Mouse (Mus musculus) embryonic facial prominence, embryonic 10.5 days (tissue): ENCODE data around the gene Ahr. TPM values are rescaled to one million over a fixed set of nuclear protein-coding genes. Genes with fewer than 3 reads are reported as not detected.
A peak's percentile ranks its signal among the peaks of the same experiment; 100 is the strongest.

ENCODE experiments used
- DNase-seq: peaks from one replicate; pipeline ENCODE4 v3.0.0-alpha.2; 2017; ENCODE audit warnings: low spot score
- H3K27ac ChIP-seq: fragments of 300-500 bp; sonication (generic); replicated peaks from 2 replicates; pipeline ENCODE4 v1.5.1; 2016; ENCODE audit warnings: mild to moderate bottlenecking
- H3K27me3 ChIP-seq: fragments of 300-500 bp; sonication (generic); replicated peaks from 2 replicates; pipeline ENCODE4 v1.6.1; 2016; ENCODE audit warnings: low read depth, mild to moderate bottlenecking; ENCODE audit not compliant: poor library complexity, severe bottlenecking
- H3K36me3 ChIP-seq: fragments of 300-500 bp; sonication (generic); replicated peaks from 2 replicates; pipeline ENCODE4 v1.6.1; 2016; ENCODE audit warnings: mild to moderate bottlenecking, moderate library complexity
- H3K4me1 ChIP-seq: fragments of 300-500 bp; sonication (generic); 2 replicates; pipeline ENCODE4 v1.6.1; 2016
- H3K4me3 ChIP-seq: fragments of 300-500 bp; sonication (generic); 2 replicates; pipeline ENCODE4 v1.5.1; 2016; ENCODE audit warnings: mild to moderate bottlenecking, moderate library complexity
- H3K9me3 ChIP-seq: fragments of 300-500 bp; sonication (generic); 2 replicates; pipeline ENCODE4 v1.6.1; 2016; ENCODE audit warnings: mild to moderate bottlenecking
- WGBS: fragments of 180-500 bp; shearing (Covaris S2); methylation state at CpG from one replicate; pipeline ENCODE4 v1.1.7; 2016; 5-methylcytosine and 5-hydroxymethylcytosine counted together
- polyA plus RNA-seq: library from polyadenylated mRNA; unstranded; fragments of >200 nt; fragmentation: Nextera tagmentation; extraction: Ambion mirVana; gene quantifications from 2 replicates; pipeline ENCODE4 v1.2.1, GENCODE M21; 2016

The Ahr gene
- polyA plus RNA-seq, 1 experiment from 2014 or later = 1.8 TPM

GRCm38 (mm10) chr12:35533748-35534113, 1.1 kb downstream of the Ahr start:
- no peak for DNase-seq
- no peaks in the 10 kb centered on the region for H3K9me3 ChIP-seq
- H3K27ac ChIP-seq = no peak overlapping the region
- H3K36me3 ChIP-seq = no peaks in the 10 kb centered on the region
- peak overlapping the region; percentile 83 for H3K4me3 ChIP-seq
- peaks cover 25% of the 10 kb centered on the region for H3K27me3 ChIP-seq
- peaks cover 13% of the 10 kb centered on the region for H3K4me1 ChIP-seq

GRCm38 (mm10) chr12:35533133-35533532, 1.7 kb downstream of the Ahr start:
- Histone ChIP-seq H3K27me3 (peaks cover 25% of the 10 kb centered on the region), H3K4me1 (peaks cover 12% of the 10 kb centered on the region), H3K27ac (no peak overlapping the region), H3K9me3 (no peaks in the 10 kb centered on the region), H3K4me3 (no peak overlapping the region), H3K36me3 (no peaks in the 10 kb centered on the region)
- 79% methylated on average over 5 of the region's 5 CpGs for WGBS
- DNase-seq = no peak

GRCm38 (mm10) chr12:35532151-35532550, 2.7 kb downstream of the Ahr start:
- no peak overlapping the region for H3K27ac ChIP-seq
- H3K36me3 ChIP-seq = no peaks in the 10 kb centered on the region
- WGBS = 18% methylated on average over 5 of the region's 5 CpGs
- peaks cover 25% of the 10 kb centered on the region for H3K27me3 ChIP-seq
- H3K4me1 ChIP-seq = peaks cover 12% of the 10 kb centered on the region
- peak; percentile 73 for DNase-seq
- no peaks in the 10 kb centered on the region for H3K9me3 ChIP-seq
- no peak overlapping the region for H3K4me3 ChIP-seq

GRCm38 (mm10) chr12:35530587-35530986, 4.3 kb downstream of the Ahr start:
- H3K4me3 ChIP-seq = no peak overlapping the region

GRCm38 (mm10) chr12:35527429-35527828, 7.4 kb downstream of the Ahr start:
- 0 out of 2 replicates have a peak, but pooled peaks cover 1% of the 10 kb centered on the region for H3K27me3 ChIP-seq
- no peak for DNase-seq
- no peaks in the 10 kb centered on the region for H3K4me1 ChIP-seq
- H3K36me3 ChIP-seq = no peaks in the 10 kb centered on the region
- no peak overlapping the region for H3K4me3 ChIP-seq
- no peak overlapping the region for H3K27ac ChIP-seq
- 85% methylated on average over 6 of the region's 6 CpGs for WGBS
- H3K9me3 ChIP-seq = no peaks in the 10 kb centered on the region

More at GRCm38 (mm10) chr12:35530587-35530986, 4.3 kb downstream of the Ahr start:
- Histone ChIP-seq H3K9me3 (no peaks in the 10 kb centered on the region), H3K4me1 (peaks cover 12% of the 10 kb centered on the region), H3K36me3 (no peaks in the 10 kb centered on the region), H3K27me3 (peaks cover 25% of the 10 kb centered on the region), H3K27ac (no peak overlapping the region)
- DNase-seq = no peak

GRCm38 (mm10) chr12:35522585-35523103, 12.2 kb downstream of the Ahr start:
- H3K4me3 ChIP-seq = no peak overlapping the region
- no peaks in the 10 kb centered on the region for H3K27me3 ChIP-seq
- DNase-seq = no peak
- H3K9me3 ChIP-seq = no peaks in the 10 kb centered on the region
- H3K27ac ChIP-seq = no peak overlapping the region
- H3K36me3 ChIP-seq = no peaks in the 10 kb centered on the region
- H3K4me1 ChIP-seq = no peaks in the 10 kb centered on the region
- WGBS = 93% methylated on average over 9 of the region's 9 CpGs

GRCm38 (mm10) chr12:35515621-35516020, 19.2 kb downstream of the Ahr start:
- no peaks in the 10 kb centered on the region for H3K36me3 ChIP-seq
- H3K4me1 ChIP-seq = no peaks in the 10 kb centered on the region
- no peak overlapping the region for H3K4me3 ChIP-seq
- no peaks in the 10 kb centered on the region for H3K27me3 ChIP-seq
- H3K27ac ChIP-seq = no peak overlapping the region
- 78% methylated on average over 3 of the region's 3 CpGs for WGBS
- no peaks in the 10 kb centered on the region for H3K9me3 ChIP-seq
- no peak for DNase-seq

- 49% methylated on average over 2 of the region's 2 CpGs for WGBS
- Histone ChIP-seq H3K27me3 (no peaks in the 10 kb centered on the region), H3K27ac (no peak overlapping the region), H3K9me3 (no peaks in the 10 kb centered on the region), H3K4me1 (no peaks in the 10 kb centered on the region), H3K4me3 (no peak overlapping the region), H3K36me3 (no peaks in the 10 kb centered on the region)
- no peak for DNase-seq
Measured at GRCm38 (mm10) chr12:35514671-35515070, 20.2 kb downstream of the Ahr start.

GRCm38 (mm10) chr12:35510711-35511110, 24.1 kb downstream of the Ahr start:
- H3K36me3 ChIP-seq = no peaks in the 10 kb centered on the region
- H3K27ac ChIP-seq = no peak overlapping the region
- 91% methylated on average over 5 of the region's 5 CpGs for WGBS
- no peaks in the 10 kb centered on the region for H3K9me3 ChIP-seq
- no peak for DNase-seq
- H3K27me3 ChIP-seq = no peaks in the 10 kb centered on the region
- no peak overlapping the region for H3K4me3 ChIP-seq
- H3K4me1 ChIP-seq = no peaks in the 10 kb centered on the region

GRCm38 (mm10) chr12:35506383-35506782, 28.5 kb downstream of the Ahr start:
- Histone ChIP-seq H3K4me1 (0 out of 2 replicates have a peak, but pooled peaks cover 3% of the 10 kb centered on the region), H3K36me3 (peaks cover 3% of the 10 kb centered on the region; the same call in 1 of the 2 replicates), H3K4me3 (no peak overlapping the region), H3K27me3 (no peaks in the 10 kb centered on the region), H3K9me3 (no peaks in the 10 kb centered on the region), H3K27ac (no peak overlapping the region)
- no peak for DNase-seq
- WGBS = 98% methylated on average over 2 of the region's 2 CpGs

GRCm38 (mm10) chr12:35504081-35504480, 30.8 kb downstream of the Ahr start:
- no peaks in the 10 kb centered on the region for H3K27me3 ChIP-seq
- no peaks in the 10 kb centered on the region for H3K9me3 ChIP-seq
- H3K4me1 ChIP-seq = 0 out of 2 replicates have a peak, but pooled peaks cover 3% of the 10 kb centered on the region
- DNase-seq = no peak
- no peak overlapping the region for H3K27ac ChIP-seq
- 91% methylated on average over 15 of the region's 15 CpGs for WGBS
- H3K36me3 ChIP-seq = peaks cover 3% of the 10 kb centered on the region; the same call in 1 of the 2 replicates
- no peak overlapping the region for H3K4me3 ChIP-seq

- no peak overlapping the region for H3K4me3 ChIP-seq
- no peaks in the 10 kb centered on the region for H3K27me3 ChIP-seq
- H3K4me1 ChIP-seq = 0 out of 2 replicates have a peak, but pooled peaks cover 3% of the 10 kb centered on the region
- peaks cover 3% of the 10 kb centered on the region; the same call in 1 of the 2 replicates for H3K36me3 ChIP-seq
- H3K9me3 ChIP-seq = no peaks in the 10 kb centered on the region
- H3K27ac ChIP-seq = no peak overlapping the region
- no peak for DNase-seq
- 90% methylated on average over 7 of the region's 7 CpGs for WGBS
Measured at GRCm38 (mm10) chr12:35503586-35503985, 31.3 kb downstream of the Ahr start.

- H3K27ac ChIP-seq = no peak overlapping the region
- H3K9me3 ChIP-seq = no peaks in the 10 kb centered on the region
- 15% methylated on average over 2 of the region's 2 CpGs for WGBS
- no peak for DNase-seq
- H3K27me3 ChIP-seq = no peaks in the 10 kb centered on the region
- H3K4me1 ChIP-seq = 0 out of 2 replicates have a peak, but pooled peaks cover 3% of the 10 kb centered on the region
- H3K4me3 ChIP-seq = no peak overlapping the region
- H3K36me3 ChIP-seq = peaks cover 3% of the 10 kb centered on the region; the same call in 1 of the 2 replicates
Measured at GRCm38 (mm10) chr12:35501476-35501875, 33.4 kb downstream of the Ahr start.
